Mouse (Mus musculus) neural tube, embryonic 11.5 days (tissue): ENCODE results near the gene Cracr2a. TPM values are rescaled to one million over a fixed set of nuclear protein-coding genes. Genes with fewer than 3 reads are reported as not detected.

Experiments
- ATAC-seq: fragments of 200-750 bp; cut with Nextera tagmentation; 2 replicates; pipeline ENCODE4 v1.8.0; 2017; ENCODE audit warnings: moderate number of reproducible peaks, mild to moderate bottlenecking, moderate TSS enrichment, moderate library complexity; ENCODE audit not compliant: insufficient read depth, low FRiP score, low TSS enrichment
- DNase-seq: peaks from one replicate; pipeline ENCODE4 v3.0.0-alpha.2; 2015; ENCODE audit warnings: low spot score
- H3K27ac ChIP-seq: fragments of 300-500 bp; sonication (generic); 2 replicates; pipeline ENCODE4 v1.5.1; 2014; ENCODE audit warnings: low read depth, mild to moderate bottlenecking, low read length
- H3K27me3 ChIP-seq: fragments of 300-500 bp; sonication (generic); 2 replicates; pipeline ENCODE4 v1.6.1; 2014; ENCODE audit warnings: mild to moderate bottlenecking, low read length, mixed read lengths; ENCODE audit not compliant: control insufficient read depth, insufficient read depth
- H3K36me3 ChIP-seq: fragments of 300-500 bp; sonication (generic); 2 replicates; pipeline ENCODE4 v1.6.1; 2014; ENCODE audit warnings: mild to moderate bottlenecking, low read length, moderate library complexity, mixed read lengths; ENCODE audit not compliant: control insufficient read depth, insufficient read depth
- H3K4me1 ChIP-seq: fragments of 300-500 bp; sonication (generic); 2 replicates; pipeline ENCODE4 v1.6.1; 2014; ENCODE audit warnings: low read length, mixed read lengths; ENCODE audit not compliant: control insufficient read depth, insufficient read depth
- H3K4me2 ChIP-seq: fragments of 300-500 bp; sonication (generic); 2 replicates; pipeline ENCODE4 v1.6.1; 2014; ENCODE audit warnings: low read depth, mild to moderate bottlenecking, moderate library complexity
- H3K4me3 ChIP-seq: fragments of 300-500 bp; sonication (generic); 2 replicates; pipeline ENCODE4 v1.5.1; 2014; ENCODE audit warnings: low read depth, low read length
- H3K9ac ChIP-seq: fragments of 300-500 bp; sonication (generic); 2 replicates; pipeline ENCODE4 v1.6.1; 2014; ENCODE audit warnings: mild to moderate bottlenecking, low read length
- H3K9me3 ChIP-seq: fragments of 300-500 bp; sonication (generic); 2 replicates; pipeline ENCODE4 v1.6.1; 2016; ENCODE audit warnings: low read length; ENCODE audit not compliant: control insufficient read depth
- WGBS: fragments of 180-500 bp; shearing (Covaris S2); extraction: QIAGEN DNeasy Blood & Tissue Kit; methylation state at CpG from one replicate; pipeline ENCODE4 v1.1.7; 2014; 5-methylcytosine and 5-hydroxymethylcytosine counted together
- polyA plus RNA-seq: library from polyadenylated mRNA; unstranded; fragments of >200 nt; fragmentation: Nextera tagmentation; extraction: Ambion mirVana; gene quantifications from 2 replicates; pipeline ENCODE4 v1.2.1, GENCODE M21; 2014

Gene Cracr2a
- polyA plus RNA-seq, 1 experiment from 2014 or later = 0.66 TPM

GRCm38 (mm10) chr6:127573779-127574463, 12.8 kb downstream of the Cracr2a start:
- ATAC-seq (no peak), DNase-seq (no peak)
- no peak overlapping the region for H3K4me3 ChIP-seq
- no peak overlapping the region for H3K9ac ChIP-seq
- no peak overlapping the region for H3K4me2 ChIP-seq
- no peaks in the 10 kb centered on the region for H3K27me3 ChIP-seq
- H3K4me1 ChIP-seq = peaks cover 4% of the 10 kb centered on the region; the same call in 1 of the 2 replicates
- no peaks in the 10 kb centered on the region for H3K9me3 ChIP-seq
- 71% methylated on average over 11 of the region's 11 CpGs for WGBS
- H3K27ac ChIP-seq = no peak overlapping the region
- H3K36me3 ChIP-seq = no peaks in the 10 kb centered on the region

DNA sequence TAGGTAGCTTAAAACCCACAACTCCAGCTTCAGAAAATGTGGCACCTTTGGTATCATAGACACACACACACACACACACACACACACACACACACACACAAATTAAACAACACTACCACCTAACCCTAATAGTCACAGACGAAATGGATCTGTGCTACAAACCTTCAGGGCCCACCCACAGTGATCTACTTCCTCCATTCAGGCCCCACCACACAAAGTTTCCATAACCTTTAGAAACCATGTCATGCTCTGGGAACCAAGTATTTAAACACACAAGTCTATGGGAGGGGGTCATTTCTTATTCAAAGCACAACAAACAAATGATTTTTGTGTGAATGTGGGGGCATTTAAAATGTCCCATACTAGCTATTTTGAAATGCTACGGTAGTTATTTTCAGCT, 14.1 kb downstream of the Cracr2a start:
- WGBS = 86% methylated on average over 2 of the region's 2 CpGs
- no peak for ATAC-seq
- no peak for DNase-seq
- H3K9ac ChIP-seq = no peak overlapping the region
- H3K27me3 ChIP-seq = no peaks in the 10 kb centered on the region
- H3K4me3 ChIP-seq = no peak overlapping the region
- H3K27ac ChIP-seq = no peak overlapping the region
- H3K9me3 ChIP-seq = no peaks in the 10 kb centered on the region
- no peaks in the 10 kb centered on the region for H3K36me3 ChIP-seq
- H3K4me2 ChIP-seq = no peak overlapping the region
- H3K4me1 ChIP-seq = peaks cover 5% of the 10 kb centered on the region; the same call in 1 of the 2 replicates

DNA sequence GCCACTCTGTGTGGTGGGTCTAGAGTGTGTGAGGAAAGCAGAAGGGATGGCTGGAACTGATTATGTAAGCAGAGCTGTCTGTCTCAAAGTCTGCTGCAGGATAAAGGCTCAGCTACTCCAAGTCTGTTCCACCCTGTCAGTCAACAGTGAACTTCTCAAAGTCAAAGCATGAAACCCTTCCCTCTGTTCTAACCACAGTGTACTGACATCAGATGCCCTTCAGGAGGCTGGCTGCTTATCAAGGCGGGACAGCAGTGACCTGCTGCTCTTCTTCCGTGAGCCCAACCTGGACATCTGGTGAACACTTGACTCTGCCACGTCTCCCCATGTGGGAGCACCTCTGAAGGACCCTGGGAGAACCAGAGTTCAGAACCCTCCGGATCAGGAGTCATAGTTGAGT, 16.6 kb downstream of the Cracr2a start:
- 77% methylated on average over 4 of the region's 4 CpGs for WGBS
- no peaks in the 10 kb centered on the region for H3K27me3 ChIP-seq
- H3K36me3 ChIP-seq = no peaks in the 10 kb centered on the region
- no peak for DNase-seq
- no peak for ATAC-seq
- H3K4me1 ChIP-seq = peaks cover 9% of the 10 kb centered on the region; the same call in 1 of the 2 replicates
- H3K27ac ChIP-seq = no peak overlapping the region
- no peaks in the 10 kb centered on the region for H3K9me3 ChIP-seq
- no peak overlapping the region for H3K4me3 ChIP-seq
- H3K4me2 ChIP-seq = no peak overlapping the region
- H3K9ac ChIP-seq = no peak overlapping the region

- no peak overlapping the region for H3K27ac ChIP-seq
- no peak overlapping the region for H3K9ac ChIP-seq
- WGBS = 52% methylated on average over 7 of the region's 7 CpGs
- no peak overlapping the region for H3K4me2 ChIP-seq
- no peaks in the 10 kb centered on the region for H3K9me3 ChIP-seq
- no peak overlapping the region for H3K4me3 ChIP-seq
- no peaks in the 10 kb centered on the region for H3K27me3 ChIP-seq
- H3K4me1 ChIP-seq = peaks cover 10% of the 10 kb centered on the region; the same call in 1 of the 2 replicates
- DNase-seq (no peak), ATAC-seq (no peak)
- H3K36me3 ChIP-seq = no peaks in the 10 kb centered on the region
Measured at GRCm38 (mm10) chr6:127578316-127578715, 17.2 kb downstream of the Cracr2a start.

- Histone ChIP-seq H3K4me1 (peaks cover 10% of the 10 kb centered on the region; the same call in 1 of the 2 replicates), H3K36me3 (no peaks in the 10 kb centered on the region), H3K27ac (no peak overlapping the region), H3K4me2 (no peak overlapping the region), H3K4me3 (no peak overlapping the region), H3K9ac (no peak overlapping the region), H3K9me3 (no peaks in the 10 kb centered on the region), H3K27me3 (no peaks in the 10 kb centered on the region)
- 29% methylated on average over 5 of the region's 5 CpGs for WGBS
- ATAC-seq = no peak
- DNase-seq = no peak
Measured at GRCm38 (mm10) chr6:127578810-127579209, 17.7 kb downstream of the Cracr2a start.

DNA sequence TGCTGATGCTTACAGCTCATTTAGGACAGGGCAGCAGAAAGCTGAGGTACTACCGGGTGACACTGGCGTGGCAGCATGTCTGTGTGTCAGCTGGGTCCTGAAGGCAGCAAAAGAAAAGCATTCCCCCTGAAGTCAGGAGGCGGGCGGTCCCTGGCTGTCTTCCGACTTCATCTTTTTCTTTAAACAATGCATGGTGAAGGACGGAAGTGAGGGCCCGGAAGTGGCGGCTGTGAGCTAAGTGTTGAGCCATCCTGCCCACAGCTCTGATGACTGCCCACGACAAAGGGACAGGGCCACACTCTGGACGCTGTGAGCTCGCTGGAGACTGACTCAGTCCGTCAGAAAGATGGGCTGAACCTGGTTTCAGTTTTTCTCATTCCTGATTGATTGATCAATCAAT, 20.8 kb downstream of the Cracr2a start:
- H3K27ac ChIP-seq = no peak overlapping the region
- peaks cover 10% of the 10 kb centered on the region; the same call in 1 of the 2 replicates for H3K4me1 ChIP-seq
- 53% methylated on average over 12 of the region's 12 CpGs for WGBS
- no peak overlapping the region for H3K9ac ChIP-seq
- H3K36me3 ChIP-seq = no peaks in the 10 kb centered on the region
- no peak overlapping the region for H3K4me2 ChIP-seq
- H3K4me3 ChIP-seq = no peak overlapping the region
- DNase-seq (no peak), ATAC-seq (no peak)
- no peaks in the 10 kb centered on the region for H3K27me3 ChIP-seq
- H3K9me3 ChIP-seq = no peaks in the 10 kb centered on the region

DNA sequence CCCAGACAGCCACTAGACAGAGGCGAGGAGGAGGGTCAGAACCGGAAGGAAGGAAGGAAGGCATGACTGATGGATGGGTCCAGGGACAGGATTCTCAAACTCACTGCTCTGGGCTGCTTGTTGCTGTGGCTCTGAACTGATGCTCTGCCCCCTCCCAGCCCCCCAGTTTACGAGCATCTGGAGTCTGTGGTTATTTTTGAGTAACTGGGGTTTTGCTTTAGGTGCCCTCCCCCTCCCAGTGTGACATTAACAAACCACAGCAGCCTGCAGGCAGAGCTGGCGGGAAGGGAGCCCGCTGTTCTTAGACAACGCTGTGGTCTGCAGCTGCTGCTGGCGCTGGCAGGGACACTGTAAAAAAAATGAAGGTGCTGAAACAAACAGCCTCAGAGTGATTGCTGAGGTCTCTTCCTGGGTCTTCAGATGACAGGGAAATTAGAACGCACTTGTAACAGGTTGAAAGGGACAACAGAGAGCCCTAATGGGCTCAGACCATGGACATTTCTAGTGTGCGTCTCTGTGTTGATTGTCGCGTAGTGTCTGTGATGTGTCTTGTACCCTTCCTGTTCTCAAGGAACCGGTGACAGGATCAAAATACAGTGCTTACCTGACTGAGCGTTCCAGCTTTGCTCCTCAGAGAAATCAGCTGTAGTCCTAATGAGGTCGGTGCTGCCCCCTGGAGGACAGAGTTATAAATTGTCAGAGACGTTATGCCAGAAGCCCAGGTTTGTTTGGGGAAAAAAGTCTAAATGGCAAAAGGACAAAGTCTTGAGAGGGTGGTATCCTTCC, 21.4 kb downstream of the Cracr2a start:
- Histone ChIP-seq H3K9ac (no peak overlapping the region), H3K36me3 (no peaks in the 10 kb centered on the region), H3K9me3 (no peaks in the 10 kb centered on the region), H3K4me2 (peak overlapping the region; percentile 33), H3K4me1 (peaks cover 10% of the 10 kb centered on the region; the same call in 1 of the 2 replicates), H3K27ac (no peak overlapping the region), H3K4me3 (no peak overlapping the region), H3K27me3 (no peaks in the 10 kb centered on the region)
- 10% methylated on average over 15 of the region's 15 CpGs for WGBS
- peak; percentile 77 for DNase-seq
- no peak; the same call in 1 of the 2 replicates for ATAC-seq

DNA sequence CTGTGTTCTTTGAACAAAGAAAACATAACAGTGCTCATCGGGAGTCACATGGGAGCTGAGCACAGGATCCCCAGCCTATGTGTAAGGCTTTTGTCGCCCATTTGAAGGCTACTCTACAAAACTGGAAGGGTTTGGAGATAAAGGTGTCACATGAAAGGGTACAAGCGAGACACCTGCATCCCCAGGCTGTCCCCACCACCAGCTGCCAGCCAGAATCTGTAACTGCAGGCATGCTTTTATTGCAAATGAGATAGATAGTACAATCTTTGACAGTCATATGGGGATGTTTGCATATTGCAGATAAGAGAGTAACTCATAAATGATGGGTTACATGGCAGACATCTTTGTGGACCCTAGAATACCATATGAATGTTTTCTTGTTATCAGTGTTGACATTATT, 30.3 kb downstream of the Cracr2a start:
- H3K36me3 ChIP-seq = no peaks in the 10 kb centered on the region
- no peaks in the 10 kb centered on the region for H3K4me1 ChIP-seq
- DNase-seq (no peak), ATAC-seq (no peak)
- no peak overlapping the region for H3K4me2 ChIP-seq
- no peaks in the 10 kb centered on the region for H3K27me3 ChIP-seq
- H3K9ac ChIP-seq = no peak overlapping the region
- no peak overlapping the region for H3K4me3 ChIP-seq
- no peak overlapping the region for H3K27ac ChIP-seq
- WGBS = 66% methylated on average over 3 of the region's 3 CpGs
- H3K9me3 ChIP-seq = no peaks in the 10 kb centered on the region

DNA sequence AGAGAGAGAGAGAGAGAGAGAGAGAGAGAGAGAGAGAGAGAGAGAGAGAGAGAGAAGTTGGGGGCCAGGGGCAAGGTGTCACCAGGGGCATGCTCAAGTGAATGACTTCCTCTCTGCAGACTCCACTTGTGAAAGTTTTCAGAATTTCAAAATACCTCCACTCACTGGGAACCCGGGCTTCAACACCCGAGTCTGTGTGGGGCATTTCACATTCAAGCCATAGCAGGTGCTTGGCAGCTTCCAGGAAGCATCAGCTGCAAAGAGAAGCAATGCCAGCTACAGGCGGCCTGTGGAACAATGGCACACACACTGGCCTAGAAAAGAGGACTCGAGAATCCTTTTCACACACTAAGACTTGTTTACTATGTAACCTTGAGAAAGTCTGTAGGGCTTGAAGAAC, 32.3 kb downstream of the Cracr2a start:
- Histone ChIP-seq H3K27me3 (no peaks in the 10 kb centered on the region), H3K9ac (no peak overlapping the region), H3K9me3 (no peaks in the 10 kb centered on the region), H3K4me2 (no peak overlapping the region), H3K27ac (no peak overlapping the region), H3K4me1 (no peaks in the 10 kb centered on the region), H3K36me3 (no peaks in the 10 kb centered on the region), H3K4me3 (no peak overlapping the region)
- 69% methylated on average over 4 of the region's 4 CpGs for WGBS
- ATAC-seq (no peak), DNase-seq (no peak)
